Mouse (Mus musculus): Measurements from ENCODE around the gene Tiam1.

DNA sequence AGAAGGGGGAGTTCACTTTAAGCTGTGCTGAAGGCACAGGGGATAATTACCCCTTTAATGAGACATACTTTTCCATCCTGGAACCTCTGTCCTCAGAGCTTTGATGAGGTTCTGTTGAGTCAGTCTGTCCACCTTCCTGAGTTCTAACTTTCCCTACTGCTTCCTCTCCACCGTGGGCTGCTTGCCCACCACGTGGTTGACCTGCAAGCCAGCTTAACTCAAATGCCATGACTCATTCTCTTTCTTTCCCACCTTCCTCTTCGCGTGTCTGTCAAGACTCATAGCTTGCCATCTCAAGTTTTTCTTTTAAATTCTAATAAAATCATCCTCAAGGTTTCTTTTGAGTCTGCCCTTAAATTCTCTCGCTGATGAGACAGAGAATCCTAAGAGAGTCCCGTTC lies 37.4 kb upstream of the Tiam1 start:
- TF ChIP-seq CTCF (IDR thresholded peaks at IDR 0.05; ENCODE audit: insufficient read depth, low read depth, low read length) (no peak), POLR2A (IDR thresholded peaks at IDR 0.05; ENCODE audit: insufficient read depth, low read depth, low read length) (no peak)
